Mouse (Mus musculus): ENCODE data around the gene Mrgprg.

DNA sequence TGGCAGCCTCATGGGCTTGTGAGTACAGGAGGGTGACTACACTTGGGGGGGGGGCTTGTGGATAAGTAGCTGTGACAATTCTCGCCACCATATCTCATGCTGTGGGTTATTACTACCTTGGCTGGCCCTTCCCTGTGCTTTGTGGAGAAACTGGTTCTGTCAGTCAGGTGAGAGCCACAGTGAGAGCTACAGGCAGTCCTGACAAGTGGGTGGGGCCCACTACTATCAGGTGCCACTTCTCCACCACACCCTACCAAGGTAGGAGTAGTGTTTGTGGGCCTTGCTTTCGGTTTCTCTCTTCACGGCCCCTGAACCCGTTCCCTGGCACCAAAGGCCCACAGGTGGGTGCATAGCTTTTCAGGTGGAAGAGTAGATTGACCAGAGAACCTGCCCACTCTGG is 43.0 kb downstream of the Mrgprg start:
- TF ChIP-seq CTCF (IDR thresholded peaks at IDR 0.05): no peak
- peak; percentile 83 for TF ChIP-seq EP300 (IDR thresholded peaks at IDR 0.05)
